Comparison of ENCODE assay signal across 11 mouse cellular contexts in the genomic region with DNA sequence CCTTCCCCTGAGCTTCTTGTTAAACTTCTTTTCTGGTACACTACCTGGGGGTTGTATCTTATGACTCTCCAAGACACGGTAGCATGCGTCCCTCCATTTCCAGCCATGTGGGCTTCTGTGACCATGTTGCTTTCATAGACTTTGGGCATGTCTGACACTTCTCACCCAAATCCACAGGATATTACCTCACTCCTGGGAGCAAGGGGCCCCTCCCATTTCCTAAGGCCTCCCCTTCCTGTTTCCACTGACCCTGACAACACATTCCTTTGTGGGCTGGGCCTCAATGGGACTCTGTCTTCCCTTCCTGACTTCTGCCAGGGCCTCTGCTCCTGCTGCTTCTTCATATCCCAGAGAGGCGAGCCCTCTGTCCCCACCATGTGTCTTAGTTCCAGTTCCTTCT. TPM values are rescaled to one million over a fixed set of nuclear protein-coding genes. Genes with fewer than 3 reads are reported as not detected.
DNase-seq lines count a peak whose midpoint lies in the region; ATAC-seq and TF ChIP-seq lines count a peak whose summit lies in the region.
"Had no signal": no experiment of that assay in that cellular context is flagged by ENCODE, and none has a peak within 500 bp of the region (broad histone marks: within the 10 kb centered on the region; RNA-seq: fewer than 3 reads in every experiment).

No protein-coding gene starts in this region.

- H3K4me3 ChIP-seq in lung, adult 2 months (replicated peaks; ENCODE audit: extremely low read depth, low read depth, low read length), result no peak overlapping the region
- H3K4me3 ChIP-seq in megakaryocyte, embryonic 14.5 days (replicated peaks), result peak overlapping the region; percentile 60
- H3K4me3 ChIP-seq: embryonic facial prominence, embryonic 13.5 days; midbrain, embryonic 10.5 days had no signal

- no peak for TF ChIP-seq POLR2A in lung, adult 2 months (IDR thresholded peaks at IDR 0.05; ENCODE audit: borderline replicate concordance, extremely low read depth, low read depth, low read length)

- H3K4me1 ChIP-seq in lung, adult 2 months (ENCODE audit: control insufficient read depth, insufficient read depth, low read length), result 0 out of 2 replicates have a peak, but pooled peaks cover 2% of the 10 kb centered on the region
- H3K4me1 ChIP-seq in megakaryocyte, embryonic 14.5 days, result peaks cover 47% of the 10 kb centered on the region
- H3K4me1 ChIP-seq: embryonic facial prominence, embryonic 13.5 days had no signal

- ATAC-seq in common myeloid progenitor, adult 5-6 weeks (replicated peaks; ENCODE audit: low read depth, poor library complexity, severe bottlenecking), result peak; percentile 83
- ATAC-seq: inflammation-experienced regulatory T-cells, adult 6 months had no signal

- DNase-seq in lung, adult 18-20 months, result peak; percentile 15 to 23
- DNase-seq in lung, adult 2 months, result no peak
- DNase-seq in heart, postnatal 4 days, result peak; percentile 35
- no peak for DNase-seq in ovary, postnatal 14 days (ENCODE audit: low spot score)
- no peak for DNase-seq in cerebellum, postnatal 10 days
- DNase-seq: layer of hippocampus, adult 9-11 months had no signal

- 66% methylated on average over 3 of the region's 3 CpGs for WGBS in lung, adult 2 months

- TF ChIP-seq CTCF in lung, adult 2 months (IDR thresholded peaks at IDR 0.05; ENCODE audit: insufficient read depth, low read length), result no peak

- H3K36me3 ChIP-seq in megakaryocyte, embryonic 14.5 days (replicated peaks; ENCODE audit: low read length), result no peaks in the 10 kb centered on the region
- H3K36me3 ChIP-seq: embryonic facial prominence, embryonic 13.5 days; midbrain, embryonic 10.5 days had no signal

- H3K27me3 ChIP-seq in megakaryocyte, embryonic 14.5 days (replicated peaks), result peaks cover 14% of the 10 kb centered on the region
- H3K27me3 ChIP-seq: embryonic facial prominence, embryonic 13.5 days had no signal

- no peaks in the 10 kb centered on the region for H3K9me3 ChIP-seq in megakaryocyte, embryonic 14.5 days
- H3K9me3 ChIP-seq: embryonic facial prominence, embryonic 13.5 days; midbrain, embryonic 10.5 days had no signal

RNA-seq across cellular contexts. Expression of a gene that starts 10.9 kb away (rescaled TPM):
- polyA plus RNA-seq in lung, adult 2 months (2012; rRNA removed), result 0.25 and 0.67 TPM in 2 replicates
- not detected in 2 replicates for total RNA-seq in common myeloid progenitor, adult 5-6 weeks (2017)
- not detected for total RNA-seq in heart, postnatal 4 days (2021)
- not detected in 2 replicates for polyA plus RNA-seq in megakaryocyte, embryonic 14.5 days (2012; ENCODE audit: insufficient read depth, low replicate concordance)
- polyA plus RNA-seq: embryonic facial prominence, embryonic 13.5 days; inflammation-experienced regulatory T-cells, adult 6 months; midbrain, embryonic 10.5 days had no signal

RNA-seq across cellular contexts. Expression of a gene that starts 15.3 kb away (rescaled TPM):
- 15.4 and 16.2 TPM in 2 replicates for polyA plus RNA-seq in lung, adult 2 months (2012; rRNA removed)
- 50.0 and 51.2 TPM in 2 replicates for total RNA-seq in common myeloid progenitor, adult 5-6 weeks (2017)
- total RNA-seq in heart, postnatal 4 days (2021), result 10 to 100 TPM; 19.3 to 23.5 TPM
- 4.3 and 19.8 TPM in 2 replicates for polyA plus RNA-seq in megakaryocyte, embryonic 14.5 days (2012; ENCODE audit: insufficient read depth, low replicate concordance)

RNA-seq across cellular contexts. Expression of a gene that starts 17.1 kb away (rescaled TPM):
- 0.09 and 0.30 TPM in 2 replicates for polyA plus RNA-seq in lung, adult 2 months (2012; rRNA removed)
- not detected in 2 replicates for total RNA-seq in common myeloid progenitor, adult 5-6 weeks (2017)
- total RNA-seq in heart, postnatal 4 days (2021), result not detected
- polyA plus RNA-seq in megakaryocyte, embryonic 14.5 days (2012; ENCODE audit: insufficient read depth, low replicate concordance), result not detected in 2 replicates
- polyA plus RNA-seq: embryonic facial prominence, embryonic 13.5 days; inflammation-experienced regulatory T-cells, adult 6 months; midbrain, embryonic 10.5 days had no signal

RNA-seq across cellular contexts. Expression of a gene that starts 22.1 kb away (rescaled TPM):
- polyA plus RNA-seq in lung, adult 2 months (2012; rRNA removed), result 1.8 and 2.6 TPM in 2 replicates
- not detected in 2 replicates for total RNA-seq in common myeloid progenitor, adult 5-6 weeks (2017)
- total RNA-seq in heart, postnatal 4 days (2021), result not detected
- polyA plus RNA-seq in megakaryocyte, embryonic 14.5 days (2012; ENCODE audit: insufficient read depth, low replicate concordance), result not detected in 2 replicates
- polyA plus RNA-seq: embryonic facial prominence, embryonic 13.5 days; inflammation-experienced regulatory T-cells, adult 6 months; midbrain, embryonic 10.5 days had no signal

RNA-seq across cellular contexts. Expression of a gene that starts 25.3 kb away (rescaled TPM):
- polyA plus RNA-seq in lung, adult 2 months (2012; rRNA removed), result 8.4 and 10.0 TPM in 2 replicates
- total RNA-seq in common myeloid progenitor, adult 5-6 weeks (2017), result 12.1 and 16.4 TPM in 2 replicates
- 10 to 100 TPM; 10.9 to 12.3 TPM for total RNA-seq in heart, postnatal 4 days (2021)
- 4.0 and 8.1 TPM in 2 replicates for polyA plus RNA-seq in megakaryocyte, embryonic 14.5 days (2012; ENCODE audit: insufficient read depth, low replicate concordance)

Comparison
In these comparisons a context has a peak if more than half of its experiments do, and no peak if none do; other contexts are left out.
1. DNase-seq: peak in lung, adult 18-20 months (2 of 2) and heart, postnatal 4 days (single experiment); none in lung, adult 2 months (single experiment), ovary, postnatal 14 days (single experiment) and cerebellum, postnatal 10 days (0 of 2).